Mouse (Mus musculus) heart, embryonic 10.5 days (tissue): ENCODE results near the gene Cd300lb. TPM values are rescaled to one million over a fixed set of nuclear protein-coding genes. Genes with fewer than 3 reads are reported as not detected.

ENCODE experiments used
- DNase-seq: peaks from one replicate; pipeline ENCODE4 v3.0.0-alpha.2; 2017; ENCODE audit warnings: low spot score
- H3K27ac ChIP-seq: fragments of 300-500 bp; sonication (generic); 2 replicates; pipeline ENCODE4 v1.5.1; 2016; ENCODE audit warnings: mild to moderate bottlenecking
- H3K27me3 ChIP-seq: fragments of 300-500 bp; sonication (generic); 2 replicates; pipeline ENCODE4 v1.6.1; 2016; ENCODE audit warnings: mild to moderate bottlenecking; ENCODE audit not compliant: poor library complexity, insufficient read depth, severe bottlenecking
- H3K36me3 ChIP-seq: fragments of 300-500 bp; sonication (generic); 2 replicates; pipeline ENCODE4 v1.6.1; 2016; ENCODE audit warnings: mild to moderate bottlenecking, moderate library complexity
- H3K4me1 ChIP-seq: fragments of 300-500 bp; sonication (generic); 2 replicates; pipeline ENCODE4 v1.6.1; 2016; ENCODE audit warnings: mild to moderate bottlenecking
- H3K4me3 ChIP-seq: fragments of 300-500 bp; sonication (generic); 2 replicates; pipeline ENCODE4 v1.5.1; 2016; ENCODE audit warnings: mild to moderate bottlenecking, moderate library complexity
- H3K9me3 ChIP-seq: fragments of 300-500 bp; sonication (generic); 2 replicates; pipeline ENCODE4 v1.6.1; 2016; ENCODE audit warnings: mild to moderate bottlenecking, moderate library complexity
- WGBS: fragments of 180-500 bp; shearing (Covaris S2); methylation state at CpG from one replicate; pipeline ENCODE4 v1.1.7; 2016; 5-methylcytosine and 5-hydroxymethylcytosine counted together
- polyA plus RNA-seq: library from polyadenylated mRNA; unstranded; fragments of >200 nt; fragmentation: Nextera tagmentation; extraction: Ambion mirVana; gene quantifications from 2 replicates; pipeline ENCODE4 v1.2.1, GENCODE M21; 2016

The Cd300lb gene
- polyA plus RNA-seq, 1 experiment from 2014 or later: 0.48 TPM

- no peak for DNase-seq
- WGBS: 66% methylated on average over 2 of the region's 2 CpGs
- Histone ChIP-seq H3K36me3 (no peaks in the 10 kb centered on the region), H3K27ac (no peak overlapping the region), H3K27me3 (no peaks in the 10 kb centered on the region), H3K4me1 (peaks cover 29% of the 10 kb centered on the region), H3K4me3 (no peak overlapping the region), H3K9me3 (no peaks in the 10 kb centered on the region)
Observed at GRCm38 (mm10) chr11:114879666-114880065, 54.5 kb downstream of the Cd300lb start.

- DNase-seq: peak; percentile 79
- Histone ChIP-seq H3K4me1 (peaks cover 49% of the 10 kb centered on the region), H3K4me3 (no peak overlapping the region), H3K27me3 (no peaks in the 10 kb centered on the region), H3K36me3 (0 out of 2 replicates have a peak, but pooled peaks cover 5% of the 10 kb centered on the region), H3K27ac (no peak overlapping the region), H3K9me3 (no peaks in the 10 kb centered on the region)
- 30% methylated on average over 3 of the region's 3 CpGs for WGBS
Observed at GRCm38 (mm10) chr11:114877145-114877544, 57.0 kb downstream of the Cd300lb start.

GRCm38 (mm10) chr11:114876621-114877020 lies 57.6 kb downstream of the Cd300lb start:
- 47% methylated on average over 2 of the region's 2 CpGs for WGBS

GRCm38 (mm10) chr11:114876176-114876575 lies 58.0 kb downstream of the Cd300lb start:
- no peaks in the 10 kb centered on the region for H3K9me3 ChIP-seq
- 0 out of 2 replicates have a peak overlapping the region, but pooled peaks have one; percentile 32 for H3K27ac ChIP-seq
- peaks cover 49% of the 10 kb centered on the region for H3K4me1 ChIP-seq
- no peaks in the 10 kb centered on the region for H3K27me3 ChIP-seq
- no peak overlapping the region for H3K4me3 ChIP-seq
- no peak for DNase-seq
- peaks cover 10% of the 10 kb centered on the region for H3K36me3 ChIP-seq
- 48% methylated on average over 7 of the region's 7 CpGs for WGBS

More at GRCm38 (mm10) chr11:114876621-114877020, 57.6 kb downstream of the Cd300lb start:
- H3K27ac ChIP-seq: no peak overlapping the region
- no peak for DNase-seq
- H3K4me1 ChIP-seq: peaks cover 49% of the 10 kb centered on the region
- H3K9me3 ChIP-seq: no peaks in the 10 kb centered on the region
- no peaks in the 10 kb centered on the region for H3K27me3 ChIP-seq
- peaks cover 5% of the 10 kb centered on the region; the same call in 1 of the 2 replicates for H3K36me3 ChIP-seq
- no peak overlapping the region for H3K4me3 ChIP-seq

GRCm38 (mm10) chr11:114875301-114875801 lies 58.8 kb downstream of the Cd300lb start:
- H3K36me3 ChIP-seq: peaks cover 18% of the 10 kb centered on the region
- H3K9me3 ChIP-seq: no peaks in the 10 kb centered on the region
- DNase-seq: no peak
- no peaks in the 10 kb centered on the region for H3K27me3 ChIP-seq
- WGBS: 14% methylated on average over 9 of the region's 9 CpGs
- H3K4me1 ChIP-seq: peaks cover 49% of the 10 kb centered on the region
- H3K4me3 ChIP-seq: no peak overlapping the region
- H3K27ac ChIP-seq: peak overlapping the region; percentile 32

- H3K9me3 ChIP-seq: no peaks in the 10 kb centered on the region
- H3K36me3 ChIP-seq: peaks cover 27% of the 10 kb centered on the region
- no peak overlapping the region for H3K4me3 ChIP-seq
- no peaks in the 10 kb centered on the region for H3K27me3 ChIP-seq
- peaks cover 49% of the 10 kb centered on the region for H3K4me1 ChIP-seq
- no peak for DNase-seq
- whole genome bisulfite sequencing: 36% methylated on average over 9 of the region's 9 CpGs
- peak overlapping the region; percentile 77 for H3K27ac ChIP-seq
Observed at GRCm38 (mm10) chr11:114874226-114875145, 59.7 kb downstream of the Cd300lb start.

DNA sequence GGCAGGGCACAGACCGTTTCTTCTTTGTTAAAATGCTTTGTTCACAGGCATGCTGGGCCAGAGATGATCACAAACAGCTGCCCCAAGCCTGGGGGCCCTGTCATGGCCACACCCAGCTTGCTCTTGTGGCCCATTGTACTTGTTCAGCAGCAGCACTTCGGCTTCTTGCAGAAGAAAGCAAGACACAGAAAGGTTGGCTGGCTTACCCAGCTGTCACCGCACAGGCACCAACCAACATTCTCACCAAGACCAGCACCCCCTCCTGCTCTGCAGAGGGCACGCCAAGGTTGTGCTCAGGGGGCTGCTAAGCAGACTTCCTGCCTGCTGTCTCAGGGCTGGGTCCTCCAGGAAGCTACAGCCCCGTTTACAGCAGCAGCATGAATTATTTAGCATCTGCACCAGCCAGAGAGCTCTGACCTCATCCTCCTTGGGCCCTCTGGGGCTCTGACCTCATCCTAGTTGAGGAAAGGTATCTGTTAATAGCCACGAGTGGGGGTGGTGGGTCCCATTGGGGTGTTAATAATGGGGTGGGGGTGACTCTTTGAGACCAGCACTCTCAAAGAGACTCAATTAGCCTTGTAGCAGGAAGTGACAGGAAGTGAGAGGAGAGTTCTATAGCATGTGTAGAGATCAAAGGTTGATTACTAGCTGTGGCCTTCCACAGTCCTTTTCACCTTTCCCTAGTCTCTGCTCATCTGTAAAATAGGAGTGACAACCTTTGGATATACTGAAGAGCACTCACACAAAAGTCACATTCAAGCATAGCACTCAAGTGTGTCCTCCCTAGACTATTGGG lies 61.0 kb downstream of the Cd300lb start:
- Histone ChIP-seq H3K27ac (peak overlapping the region; percentile 77), H3K27me3 (no peaks in the 10 kb centered on the region), H3K4me3 (no peak overlapping the region), H3K36me3 (peaks cover 39% of the 10 kb centered on the region), H3K4me1 (peaks cover 56% of the 10 kb centered on the region), H3K9me3 (no peaks in the 10 kb centered on the region)
- no peak for DNase-seq
- 26% methylated on average over 6 of the region's 6 CpGs for WGBS

Other genes with a start within 250 kb of the Cd300lb start
- gene Dnaic2, start 207.0 kb downstream of the Cd300lb start, polyA plus RNA-seq: 0.19 and 0.53 TPM in 2 replicates
- 0.14 TPM in 1 of 2 replicates, not detected in the other for gene Kif19a, start 169.0 kb downstream of the Cd300lb start, polyA plus RNA-seq
- 0.21 and 0.34 TPM in 2 replicates for gene Btbd17, start 138.4 kb downstream of the Cd300lb start, polyA plus RNA-seq
- not detected in 2 replicates for gene Gpr142, start 135.5 kb downstream of the Cd300lb start, polyA plus RNA-seq
- 36.6 and 46.3 TPM in 2 replicates for gene Gprc5c, start 83.2 kb downstream of the Cd300lb start, polyA plus RNA-seq
- 0.46 and 0.62 TPM in 2 replicates for gene Cd300a, start 44.3 kb downstream of the Cd300lb start, polyA plus RNA-seq
- not detected in 2 replicates for gene Cd300c, start 34.8 kb upstream of the Cd300lb start, polyA plus RNA-seq
- not detected in 2 replicates for gene Cd300ld, start 55.5 kb upstream of the Cd300lb start, polyA plus RNA-seq
- gene Cd300c2, start 67.5 kb upstream of the Cd300lb start, polyA plus RNA-seq: 0.35 TPM in 1 of 2 replicates, not detected in the other
- gene Cd300ld2, start 81.8 kb upstream of the Cd300lb start, polyA plus RNA-seq: not detected in 2 replicates
- gene Cd300ld4, start 92.6 kb upstream of the Cd300lb start, polyA plus RNA-seq: not detected in 2 replicates
- gene Cd300ld5, start 103.4 kb upstream of the Cd300lb start, polyA plus RNA-seq: not detected in 2 replicates
- gene Cd300ld3, start 114.0 kb upstream of the Cd300lb start, polyA plus RNA-seq: not detected in 2 replicates
- 0.09 and 0.26 TPM in 2 replicates for gene Cd300e, start 127.8 kb upstream of the Cd300lb start, polyA plus RNA-seq
- gene Rab37, start 157.0 kb upstream of the Cd300lb start, polyA plus RNA-seq: 2.2 and 2.6 TPM in 2 replicates
- gene Cd300lf, start 199.6 kb upstream of the Cd300lb start, polyA plus RNA-seq: 0.08 and 0.27 TPM in 2 replicates
- 29.5 and 74.6 TPM in 2 replicates for gene Slc9a3r1, start 229.0 kb upstream of the Cd300lb start, polyA plus RNA-seq